Comparison of ENCODE assay signal across 8 mouse cellular contexts in the genomic region with DNA sequence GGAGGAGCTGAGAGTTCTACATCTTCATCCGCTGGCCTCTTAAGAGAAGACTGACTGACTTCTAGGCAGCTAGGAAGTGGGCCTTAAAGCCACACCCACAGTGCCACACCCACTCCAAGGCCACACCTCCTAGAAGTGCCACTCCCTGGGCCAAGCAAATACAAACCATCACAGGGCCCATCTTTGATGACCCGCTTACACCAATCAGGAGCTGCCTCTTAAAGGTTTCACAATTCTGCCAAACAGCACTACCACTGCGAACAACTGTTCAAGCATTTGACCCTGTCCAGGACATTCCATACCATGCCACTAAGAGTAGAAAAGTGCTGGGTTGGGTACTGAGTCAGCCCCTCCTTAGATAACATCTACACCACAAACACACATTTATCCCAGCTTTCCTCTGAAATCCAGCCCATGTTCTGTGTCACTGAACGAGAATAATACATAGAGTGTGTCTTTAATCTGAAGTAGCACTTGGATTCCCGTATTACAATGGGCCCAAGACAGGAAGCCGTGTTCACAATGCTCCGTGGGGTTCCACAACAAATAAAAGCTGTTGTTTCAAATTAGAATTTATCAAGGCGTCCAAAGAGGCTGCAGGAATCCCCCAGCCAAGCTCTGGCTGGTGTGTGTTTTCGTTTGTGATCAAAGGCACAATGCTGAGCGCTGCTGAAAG.
DNase-seq lines count a peak whose midpoint lies in the region; ATAC-seq and TF ChIP-seq lines count a peak whose summit lies in the region.

No protein-coding gene starts in this region.

- no peaks in the 10 kb centered on the region for H3K36me3 ChIP-seq in heart, embryonic 16.5 days (ENCODE audit: control insufficient read depth, insufficient read depth)

- TF ChIP-seq POLR2A in olfactory bulb, adult 2 months (IDR thresholded peaks at IDR 0.05; ENCODE audit: insufficient read depth, low read depth, low read length): no peak

- DNase-seq in gastrocnemius, adult 2 months: no peak
- no peak for DNase-seq in gastrocnemius, adult 18-20 months (ENCODE audit: low spot score)
- peak; percentile 70 for DNase-seq in MN1 (ENCODE audit: low spot score)
- DNase-seq in lung, adult 18-20 months: peak; percentile 72 to 85
- no peak for DNase-seq in adrenal gland, adult 18-20 months (ENCODE audit: low spot score in 2 of 2)
- DNase-seq in ovary, adult 18-20 months (ENCODE audit: low spot score): no peak

- no peaks in the 10 kb centered on the region for H3K27me3 ChIP-seq in heart, embryonic 16.5 days (ENCODE audit: control insufficient read depth, insufficient read depth, low read length)

- TF ChIP-seq CTCF in gastrocnemius, adult 2 months (IDR thresholded peaks at IDR 0.05): no peak
- no peak for TF ChIP-seq CTCF in olfactory bulb, adult 2 months (IDR thresholded peaks at IDR 0.05; ENCODE audit: insufficient read depth, low read depth, low read length)

- ATAC-seq in heart, embryonic 16.5 days (replicated peaks; ENCODE audit: extremely low read depth, insufficient read depth, low FRiP score): no peak

- peak overlapping the region; percentile 74 for H3K4me3 ChIP-seq in gastrocnemius, adult 2 months
- H3K4me3 ChIP-seq in heart, embryonic 16.5 days (ENCODE audit: low read length): peak overlapping the region; percentile 47
- H3K4me3 ChIP-seq in olfactory bulb, adult 2 months (ENCODE audit: insufficient read depth, low read depth, low read length): peak overlapping the region; percentile 44; the same call in 1 of the 2 replicates

- peak overlapping the region; percentile 67 for H3K4me2 ChIP-seq in heart, embryonic 16.5 days (ENCODE audit: low read depth, low read length)

- 46% methylated on average over 10 of the region's 10 CpGs for WGBS in heart, embryonic 16.5 days
- 27% methylated on average over 10 of the region's 10 CpGs for WGBS in olfactory bulb, adult 2 months

- peak overlapping the region; percentile 63 for H3K9ac ChIP-seq in heart, embryonic 16.5 days (ENCODE audit: low read length)

- H3K9me3 ChIP-seq in heart, embryonic 16.5 days (replicated peaks; ENCODE audit: control insufficient read depth, low read length): no peaks in the 10 kb centered on the region

- H3K4me1 ChIP-seq in heart, embryonic 16.5 days (ENCODE audit: control insufficient read depth, insufficient read depth, low read length): peaks cover 23% of the 10 kb centered on the region
- peaks cover 15% of the 10 kb centered on the region for H3K4me1 ChIP-seq in olfactory bulb, adult 2 months (ENCODE audit: control insufficient read depth, insufficient read depth, low read length)

- peak overlapping the region; percentile 84 for H3K27ac ChIP-seq in gastrocnemius, adult 2 months
- peak overlapping the region; percentile 83 for H3K27ac ChIP-seq in heart, embryonic 16.5 days (ENCODE audit: low read length)
- peak overlapping the region; percentile 94; the same call in 1 of the 2 replicates for H3K27ac ChIP-seq in olfactory bulb, adult 2 months (ENCODE audit: insufficient read depth, low read depth, low read length)

- intact Hi-C loops in gastrocnemius, adult 2 months (cut with DNase I): no loop called here

Comparison
In these comparisons a context has a peak if more than half of its experiments do, and no peak if none do; other contexts are left out.
1. DNase-seq: peak in MN1 (single experiment) and lung, adult 18-20 months (2 of 2); none in gastrocnemius, adult 2 months (single experiment), gastrocnemius, adult 18-20 months (single experiment), adrenal gland, adult 18-20 months (0 of 2) and ovary, adult 18-20 months (single experiment).
2. Peak in every context shown above with its lines, with median percentiles within 50 percentile points of each other: H3K27ac ChIP-seq and H3K4me3 ChIP-seq.